Mouse (Mus musculus) cerebellum, adult 9-10 months (tissue): ENCODE results near the gene Osbpl8.
"Not testable (repeated sequence)": the region's sequence is repeated elsewhere in the genome, so short reads cannot be mapped to it uniquely, and the experiment has no call there.

Experiments used
- DNase-seq: peaks from one replicate; pipeline ENCODE4 v3.0.0; 2022

The Osbpl8 gene

GRCm38 (mm10) chr10:111189022-111189555 lies 24.5 kb downstream of the Osbpl8 start:
- no peak for DNase-seq

- peak; percentile 85 for DNase-seq
Observed at GRCm38 (mm10) chr10:111190110-111190795, 25.7 kb downstream of the Osbpl8 start.

- no peak for DNase-seq
Observed at GRCm38 (mm10) chr10:111193536-111193935, 29.0 kb downstream of the Osbpl8 start.

- no peak for DNase-seq
Observed at GRCm38 (mm10) chr10:111196191-111196590, 31.6 kb downstream of the Osbpl8 start.

GRCm38 (mm10) chr10:111198705-111199104 lies 34.2 kb downstream of the Osbpl8 start:
- DNase-seq, result not testable (repeated sequence)

- no peak for DNase-seq
Observed at GRCm38 (mm10) chr10:111201120-111201519, 36.6 kb downstream of the Osbpl8 start.

GRCm38 (mm10) chr10:111201666-111202065 lies 37.1 kb downstream of the Osbpl8 start:
- no peak for DNase-seq

- DNase-seq, result peak; percentile 60
Observed at GRCm38 (mm10) chr10:111204089-111204488, 39.5 kb downstream of the Osbpl8 start.

GRCm38 (mm10) chr10:111205421-111205820 lies 40.9 kb downstream of the Osbpl8 start:
- no peak for DNase-seq

- no peak for DNase-seq
Observed at GRCm38 (mm10) chr10:111207386-111207785, 42.8 kb downstream of the Osbpl8 start.

GRCm38 (mm10) chr10:111214084-111214483 lies 49.5 kb downstream of the Osbpl8 start:
- no peak for DNase-seq

- DNase-seq, result no peak
Observed at GRCm38 (mm10) chr10:111214696-111215095, 50.1 kb downstream of the Osbpl8 start.

- no peak for DNase-seq
Observed at GRCm38 (mm10) chr10:111215572-111215971, 51.0 kb downstream of the Osbpl8 start.

GRCm38 (mm10) chr10:111216111-111216510 lies 51.6 kb downstream of the Osbpl8 start:
- no peak for DNase-seq

- DNase-seq, result no peak
Observed at GRCm38 (mm10) chr10:111222535-111222934, 58.0 kb downstream of the Osbpl8 start.

- no peak for DNase-seq
Observed at GRCm38 (mm10) chr10:111223218-111223830, 58.8 kb downstream of the Osbpl8 start.

- no peak for DNase-seq
Observed at GRCm38 (mm10) chr10:111224696-111225095, 60.1 kb downstream of the Osbpl8 start.

- peak; percentile 90 for DNase-seq
Observed at GRCm38 (mm10) chr10:111226508-111226907, 62.0 kb downstream of the Osbpl8 start.

- DNase-seq, result not testable (repeated sequence)
Observed at GRCm38 (mm10) chr10:111232237-111232636, 67.7 kb downstream of the Osbpl8 start.

GRCm38 (mm10) chr10:111233476-111234130 lies 69.1 kb downstream of the Osbpl8 start:
- no peak for DNase-seq

- DNase-seq, result no peak
Observed at GRCm38 (mm10) chr10:111234450-111235288, 70.1 kb downstream of the Osbpl8 start.

- DNase-seq, result no peak
Observed at GRCm38 (mm10) chr10:111235289-111235570, 70.7 kb downstream of the Osbpl8 start.

- no peak for DNase-seq
Observed at GRCm38 (mm10) chr10:111237434-111237833, 72.9 kb downstream of the Osbpl8 start.
